Mouse (Mus musculus): ENCODE results near the gene Hoxa9. TPM values are rescaled to one million over a fixed set of nuclear protein-coding genes. Genes with fewer than 3 reads are reported as not detected.
A peak's percentile ranks its signal among the peaks of the same experiment; 100 is the strongest.

Hoxa9 gene
- polyA plus RNA-seq, 1 experiment from 2014 or later = 0.11 TPM

- H3K36me3 ChIP-seq (ENCODE audit: control insufficient read depth, insufficient read depth, low read length) = no peaks in the 10 kb centered on the region
- peaks cover 96% of the 10 kb centered on the region for H3K27me3 ChIP-seq (ENCODE audit: control insufficient read depth, insufficient read depth, low read length)
- no peak for ATAC-seq (ENCODE audit: insufficient number of reproducible peaks, insufficient read depth, low FRiP score, low read depth)
- peaks cover 0 to 7% of the 10 kb centered on the region in 2 experiments; a peak in 1 of 4 replicates for H3K4me1 ChIP-seq (ENCODE audit: control insufficient read depth in 2 of 2, insufficient read depth in 2 of 2, low read length in 2 of 2)
- 1% methylated on average over 18 of the region's 18 CpGs for WGBS
- no peak overlapping the region for H3K4me2 ChIP-seq (ENCODE audit: low read length)
- H3K9ac ChIP-seq (ENCODE audit: low read length) = no peak overlapping the region
- H3K27ac ChIP-seq (replicated peaks in 1 of 2; ENCODE audit: control insufficient read depth in 1 of 2, insufficient read depth in 1 of 2, low read depth in 2 of 2, low read length in 2 of 2) = no peak overlapping the region
- no peaks in the 10 kb centered on the region for H3K9me3 ChIP-seq (ENCODE audit: control insufficient read depth, low read length)
- H3K4me3 ChIP-seq (ENCODE audit: control insufficient read depth in 1 of 2, insufficient read depth in 1 of 2, low read depth in 1 of 2, low read length in 2 of 2) = no peak overlapping the region
These were observed 34.5 kb upstream of the Hoxa9 start for GRCm38 (mm10) chr6:52265306-52265912.

- Histone ChIP-seq H3K4me2 (ENCODE audit: low read length) (no peak overlapping the region), H3K27me3 (ENCODE audit: control insufficient read depth, insufficient read depth, low read length) (peaks cover 93% of the 10 kb centered on the region), H3K4me3 (ENCODE audit: control insufficient read depth in 1 of 2, insufficient read depth in 1 of 2, low read depth in 1 of 2, low read length in 2 of 2) (no peak overlapping the region), H3K9ac (ENCODE audit: low read length) (no peak overlapping the region), H3K4me1 (ENCODE audit: control insufficient read depth in 2 of 2, insufficient read depth in 2 of 2, low read length in 2 of 2) (peaks cover 0 to 12% of the 10 kb centered on the region in 2 experiments; a peak in 2 of 4 replicates), H3K27ac (replicated peaks in 1 of 2; ENCODE audit: control insufficient read depth in 1 of 2, insufficient read depth in 1 of 2, low read depth in 2 of 2, low read length in 2 of 2) (no peak overlapping the region), H3K9me3 (ENCODE audit: control insufficient read depth, low read length) (no peaks in the 10 kb centered on the region), H3K36me3 (ENCODE audit: control insufficient read depth, insufficient read depth, low read length) (no peaks in the 10 kb centered on the region)
- ATAC-seq (ENCODE audit: insufficient number of reproducible peaks, insufficient read depth, low FRiP score, low read depth) = no peak
- 7% methylated on average over 5 of the region's 5 CpGs for WGBS
These were observed 33.4 kb upstream of the Hoxa9 start for GRCm38 (mm10) chr6:52264106-52264790.

- Histone ChIP-seq H3K27me3 (ENCODE audit: control insufficient read depth, insufficient read depth, low read length) (peaks cover 91% of the 10 kb centered on the region), H3K9ac (ENCODE audit: low read length) (no peak overlapping the region), H3K4me2 (ENCODE audit: low read length) (no peak overlapping the region), H3K4me3 (ENCODE audit: control insufficient read depth in 1 of 2, insufficient read depth in 1 of 2, low read depth in 1 of 2, low read length in 2 of 2) (no peak overlapping the region), H3K9me3 (ENCODE audit: control insufficient read depth, low read length) (no peaks in the 10 kb centered on the region), H3K4me1 (ENCODE audit: control insufficient read depth in 2 of 2, insufficient read depth in 2 of 2, low read length in 2 of 2) (peaks cover 0 to 12% of the 10 kb centered on the region in 2 experiments; a peak in 2 of 4 replicates), H3K27ac (replicated peaks in 1 of 2; ENCODE audit: control insufficient read depth in 1 of 2, insufficient read depth in 1 of 2, low read depth in 2 of 2, low read length in 2 of 2) (no peak overlapping the region), H3K36me3 (ENCODE audit: control insufficient read depth, insufficient read depth, low read length) (no peaks in the 10 kb centered on the region)
- WGBS = 5% methylated on average over 6 of the region's 6 CpGs
- ATAC-seq (ENCODE audit: insufficient number of reproducible peaks, insufficient read depth, low FRiP score, low read depth) = no peak
These were observed 32.4 kb upstream of the Hoxa9 start for GRCm38 (mm10) chr6:52263321-52263585.

- Histone ChIP-seq H3K4me1 (ENCODE audit: control insufficient read depth in 2 of 2, insufficient read depth in 2 of 2, low read length in 2 of 2) (peaks cover 0 to 12% of the 10 kb centered on the region in 2 experiments; a peak in 2 of 4 replicates), H3K27me3 (ENCODE audit: control insufficient read depth, insufficient read depth, low read length) (peaks cover 91% of the 10 kb centered on the region), H3K4me2 (ENCODE audit: low read length) (no peak overlapping the region), H3K9me3 (ENCODE audit: control insufficient read depth, low read length) (no peaks in the 10 kb centered on the region), H3K36me3 (ENCODE audit: control insufficient read depth, insufficient read depth, low read length) (no peaks in the 10 kb centered on the region), H3K4me3 (ENCODE audit: control insufficient read depth in 1 of 2, insufficient read depth in 1 of 2, low read depth in 1 of 2, low read length in 2 of 2) (no peak overlapping the region), H3K27ac (replicated peaks in 1 of 2; ENCODE audit: control insufficient read depth in 1 of 2, insufficient read depth in 1 of 2, low read depth in 2 of 2, low read length in 2 of 2) (no peak overlapping the region), H3K9ac (ENCODE audit: low read length) (no peak overlapping the region)
- WGBS = 3% methylated on average over 24 of the region's 24 CpGs
- ATAC-seq (ENCODE audit: insufficient number of reproducible peaks, insufficient read depth, low FRiP score, low read depth) = no peak
These were observed 31.8 kb upstream of the Hoxa9 start for GRCm38 (mm10) chr6:52262463-52263320.

- WGBS = under 1% methylated on average over 9 of the region's 9 CpGs
- H3K9ac ChIP-seq (ENCODE audit: low read length) = no peak overlapping the region
These were observed 31.0 kb upstream of the Hoxa9 start for GRCm38 (mm10) chr6:52261751-52262462.

GRCm38 (mm10) chr6:52260654-52261575 is 30.0 kb upstream of the Hoxa9 start, which contains the start of gene Hoxa13:
Gene Hoxa13, minus strand, starts transcription at chr6:52260880.
- H3K4me1 ChIP-seq (ENCODE audit: control insufficient read depth in 2 of 2, insufficient read depth in 2 of 2, low read length in 2 of 2) = peaks cover 0 to 12% of the 10 kb centered on the region in 2 experiments; a peak in 2 of 4 replicates
- H3K27ac ChIP-seq (replicated peaks in 1 of 2; ENCODE audit: control insufficient read depth in 1 of 2, insufficient read depth in 1 of 2, low read depth in 2 of 2, low read length in 2 of 2) = no peak within 1 kb of the TSS
- H3K9ac ChIP-seq (ENCODE audit: low read length) = no peak within 1 kb of the TSS; the same call in 1 of the 2 replicates
- H3K9me3 ChIP-seq (ENCODE audit: control insufficient read depth, low read length) = no peaks in the 10 kb centered on the region
- H3K4me3 ChIP-seq (ENCODE audit: control insufficient read depth in 1 of 2, insufficient read depth in 1 of 2, low read depth in 1 of 2, low read length in 2 of 2) = peak within 1 kb of the TSS; percentile 42 to 46
- H3K36me3 ChIP-seq (ENCODE audit: control insufficient read depth, insufficient read depth, low read length) = no peaks in the 10 kb centered on the region
- H3K4me2 ChIP-seq (ENCODE audit: low read length) = peak within 1 kb of the TSS; percentile 72
- ATAC-seq (ENCODE audit: insufficient number of reproducible peaks, insufficient read depth, low FRiP score, low read depth) = no peak
- 1% methylated on average over 40 of the region's 72 CpGs for WGBS
- H3K27me3 ChIP-seq (ENCODE audit: control insufficient read depth, insufficient read depth, low read length) = peaks cover 90% of the 10 kb centered on the region

More at GRCm38 (mm10) chr6:52261751-52262462, 31.0 kb upstream of the Hoxa9 start:
- no peaks in the 10 kb centered on the region for H3K9me3 ChIP-seq (ENCODE audit: control insufficient read depth, low read length)
- H3K27me3 ChIP-seq (ENCODE audit: control insufficient read depth, insufficient read depth, low read length) = peaks cover 91% of the 10 kb centered on the region
- ATAC-seq (ENCODE audit: insufficient number of reproducible peaks, insufficient read depth, low FRiP score, low read depth) = no peak
- no peak overlapping the region for H3K27ac ChIP-seq (replicated peaks in 1 of 2; ENCODE audit: control insufficient read depth in 1 of 2, insufficient read depth in 1 of 2, low read depth in 2 of 2, low read length in 2 of 2)
- H3K4me1 ChIP-seq (ENCODE audit: control insufficient read depth in 2 of 2, insufficient read depth in 2 of 2, low read length in 2 of 2) = peaks cover 0 to 12% of the 10 kb centered on the region in 2 experiments; a peak in 2 of 4 replicates
- H3K4me3 ChIP-seq (ENCODE audit: control insufficient read depth in 1 of 2, insufficient read depth in 1 of 2, low read depth in 1 of 2, low read length in 2 of 2) = no peak overlapping the region
- H3K4me2 ChIP-seq (ENCODE audit: low read length) = no peak overlapping the region
- H3K36me3 ChIP-seq (ENCODE audit: control insufficient read depth, insufficient read depth, low read length) = no peaks in the 10 kb centered on the region

All from heart, embryonic 14.5 days (tissue).